In genomic region chr2:17935466-17935865, GRCm38 (mm10) we compare ENCODE assay signal across 20 mouse cellular contexts.
"Had no signal": no experiment of that assay in that cellular context is flagged by ENCODE, and none has a peak within 500 bp of the region (broad histone marks: within the 10 kb centered on the region; RNA-seq: fewer than 3 reads in every experiment).

No protein-coding gene starts in this region.

- ATAC-seq: liver, postnatal 0 days; midbrain, embryonic 13.5 days; midbrain, embryonic 15.5 days had no signal

- H3K27ac ChIP-seq: liver, embryonic 15.5 days; macrophage; midbrain, embryonic 13.5 days; midbrain, embryonic 15.5 days; neural tube, embryonic 13.5 days; neural tube, embryonic 15.5 days; stomach, embryonic 15.5 days; stomach, postnatal 0 days had no signal

- H3K36me3 ChIP-seq: liver, embryonic 15.5 days; midbrain, embryonic 13.5 days; midbrain, embryonic 15.5 days; neural tube, embryonic 13.5 days; neural tube, embryonic 15.5 days; stomach, embryonic 15.5 days had no signal

- H3K4me3 ChIP-seq: liver, embryonic 15.5 days; megakaryocyte, embryonic 14.5 days; midbrain, embryonic 13.5 days; midbrain, embryonic 15.5 days; myocyte; neural tube, embryonic 13.5 days; neural tube, embryonic 15.5 days; stomach, embryonic 15.5 days had no signal

- H3K4me1 ChIP-seq: liver, embryonic 15.5 days; megakaryocyte, embryonic 14.5 days; stomach, embryonic 15.5 days had no signal

- H3K9ac ChIP-seq: liver, embryonic 15.5 days; liver, postnatal 0 days; lung, embryonic 14.5 days; midbrain, embryonic 13.5 days; midbrain, embryonic 15.5 days; neural tube, embryonic 13.5 days; neural tube, embryonic 15.5 days; stomach, embryonic 15.5 days had no signal

- H3K27me3 ChIP-seq: liver, embryonic 15.5 days; megakaryocyte, embryonic 14.5 days; midbrain, embryonic 15.5 days; neural tube, embryonic 13.5 days; neural tube, embryonic 15.5 days; stomach, embryonic 15.5 days had no signal

- H3K9me3 ChIP-seq: liver, embryonic 15.5 days; midbrain, embryonic 13.5 days; midbrain, embryonic 15.5 days; neural tube, embryonic 15.5 days; stomach, embryonic 15.5 days had no signal

- DNase-seq: liver, postnatal 0 days; lung, embryonic 14.5 days; lung, postnatal 10 days; retina, postnatal 1 day; right cerebral cortex, adult 18-20 months; right cerebral cortex, postnatal 25 days; right cerebral cortex, postnatal 4 days; thymus, adult 2 months; thymus, postnatal 25 days; thymus, postnatal 4 days had no signal
